Mouse (Mus musculus) right cerebral cortex, postnatal 36 days (tissue): ENCODE data around the gene Ms4a4a.
"Not testable (repeated sequence)": the region's sequence is repeated elsewhere in the genome, so short reads cannot be mapped to it uniquely, and the experiment has no call there.

Source experiments
- DNase-seq, 2 experiments: peaks; one replicate each; pipeline ENCODE4 v3.0.0; 2022; ENCODE audit warnings: low spot score in 2 of 2, mixed read lengths in 1 of 2

Ms4a4a gene

GRCm38 (mm10) chr19:11375273-11375672, at the start of gene Ms4a4a:
Ms4a4a (plus strand) TSS chr19:11375523.
- DNase-seq, result no peak

DNA sequence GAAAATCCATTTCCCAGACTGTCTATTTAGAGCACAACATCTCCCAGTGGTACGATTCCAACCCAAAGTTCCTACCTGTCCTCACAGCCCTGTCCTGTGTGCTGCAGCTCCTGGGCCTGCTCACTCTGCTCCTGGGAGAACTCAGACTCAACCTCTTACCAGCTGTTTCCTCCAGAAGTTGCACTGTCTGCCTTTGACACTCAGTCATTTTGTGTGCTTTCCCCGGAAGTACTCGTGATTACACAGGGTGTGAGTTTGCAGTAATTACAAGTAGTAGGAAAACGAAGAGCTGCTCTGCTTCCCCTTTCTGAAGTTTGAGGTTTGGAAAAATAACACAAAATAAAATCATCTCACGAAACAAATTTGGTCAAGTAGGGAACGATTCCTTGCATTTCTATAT, 39.4 kb upstream of the Ms4a4a start, which contains the start of gene Ms4a7:
Ms4a7 (minus strand) TSS at position 215 of the 400 bp plus-strand sequence.
- no peak for DNase-seq

GRCm38 (mm10) chr19:11343147-11343546, 32.2 kb upstream of the Ms4a4a start:
- DNase-seq, result no peak

DNA sequence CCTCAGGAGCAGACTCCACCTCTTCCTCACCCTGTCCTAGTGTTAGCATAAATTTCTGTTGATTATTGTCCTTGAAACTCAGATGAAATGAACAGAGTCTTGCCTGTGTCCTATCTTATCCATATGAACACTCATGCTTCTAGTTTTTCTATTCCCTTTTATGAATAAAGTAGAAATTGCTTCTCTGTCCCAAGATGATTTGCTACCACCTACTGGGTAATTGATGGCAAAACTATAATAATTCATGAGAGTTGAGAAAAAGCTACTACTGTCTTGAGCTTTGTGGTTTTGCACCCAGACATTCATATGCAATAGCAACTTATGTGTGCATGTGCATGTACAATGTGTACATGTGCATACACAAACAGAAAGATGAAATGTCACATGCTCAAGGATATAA, 31.3 kb upstream of the Ms4a4a start:
- DNase-seq, result no peak

GRCm38 (mm10) chr19:11349698-11350481, 25.4 kb upstream of the Ms4a4a start:
- no peak for DNase-seq

GRCm38 (mm10) chr19:11351878-11352277, 23.4 kb upstream of the Ms4a4a start:
- DNase-seq, result no peak

DNA sequence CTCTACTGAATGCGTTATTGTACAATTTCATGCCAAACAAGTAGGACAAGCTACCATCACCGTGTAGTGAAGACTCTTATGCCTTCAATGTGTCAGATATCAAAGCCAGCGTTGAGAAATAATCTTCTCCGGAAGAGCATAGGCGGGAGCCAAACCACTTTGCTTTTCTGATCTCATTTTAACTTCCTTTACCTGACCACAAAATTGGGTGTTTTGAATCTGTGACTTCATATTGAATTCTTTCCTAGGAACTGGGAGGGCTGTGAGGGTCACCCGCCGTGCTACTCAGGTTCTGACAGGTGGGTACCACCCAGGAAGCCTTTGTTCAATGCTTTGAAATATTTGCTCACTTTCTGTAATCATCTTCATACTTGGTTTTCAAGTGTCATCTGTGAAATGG, 19.6 kb upstream of the Ms4a4a start:
- DNase-seq, result no peak

DNA sequence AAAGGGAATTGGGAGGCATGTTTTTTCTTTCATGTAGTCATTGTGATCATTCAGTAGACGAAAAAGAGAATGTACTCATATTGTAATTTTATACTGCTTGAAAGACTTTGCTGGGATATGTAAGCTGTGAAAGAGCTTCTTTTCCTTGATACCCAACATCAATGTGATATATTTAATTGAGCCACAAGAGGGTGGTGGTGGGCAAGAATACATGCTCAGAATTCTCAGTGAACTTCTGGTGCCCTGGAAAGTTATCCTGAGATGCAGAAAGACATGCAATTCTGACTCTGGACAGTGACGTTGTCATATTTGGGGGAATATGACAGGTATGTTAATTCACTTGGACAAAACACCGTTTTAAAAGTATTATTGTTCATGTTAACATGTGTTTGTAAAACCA, 15.2 kb upstream of the Ms4a4a start:
- no peak for DNase-seq

GRCm38 (mm10) chr19:11362002-11362401, 13.3 kb upstream of the Ms4a4a start:
- DNase-seq, result no peak

DNA sequence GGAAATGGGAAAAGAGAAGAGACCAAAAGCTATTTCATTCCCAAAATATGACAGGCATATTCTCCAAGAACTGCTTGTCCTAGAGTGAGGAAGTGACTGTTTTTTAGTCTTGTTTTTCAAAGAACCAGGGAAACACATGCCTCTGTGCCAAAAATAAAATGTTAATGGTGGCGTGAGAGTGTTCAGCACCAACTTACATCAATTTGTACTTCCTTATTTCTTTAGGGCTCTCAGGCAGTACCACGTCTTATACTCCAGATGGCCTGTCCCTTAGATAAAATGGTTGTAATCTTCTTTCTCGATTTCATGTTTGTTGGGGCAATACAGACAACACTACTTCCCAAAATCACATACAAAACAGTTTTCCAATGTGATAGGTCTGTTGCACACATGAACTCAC, 7.0 kb upstream of the Ms4a4a start:
- DNase-seq, result no peak

- no peak for DNase-seq
These were observed 4.1 kb upstream of the Ms4a4a start for GRCm38 (mm10) chr19:11371181-11371580.

DNA sequence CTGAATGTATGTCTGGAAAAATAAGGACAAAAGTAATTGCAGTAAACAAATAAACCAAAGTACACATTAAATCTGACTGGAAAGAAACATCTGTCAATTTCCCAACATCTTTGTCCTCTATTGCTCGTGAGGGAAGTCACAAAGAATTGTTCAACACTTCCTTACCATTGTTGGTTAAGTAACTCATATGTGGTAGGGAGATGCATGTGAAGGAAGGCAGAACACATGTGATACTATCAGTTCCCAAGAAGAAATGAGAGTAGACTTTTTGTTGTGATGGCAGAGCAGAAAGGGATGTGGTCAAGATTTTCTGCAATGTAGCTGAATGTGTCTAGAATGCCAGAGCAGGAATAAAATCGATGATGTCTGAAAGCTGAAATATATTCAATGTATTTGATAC, 1.1 kb downstream of the Ms4a4a start:
- DNase-seq, result no peak

DNA sequence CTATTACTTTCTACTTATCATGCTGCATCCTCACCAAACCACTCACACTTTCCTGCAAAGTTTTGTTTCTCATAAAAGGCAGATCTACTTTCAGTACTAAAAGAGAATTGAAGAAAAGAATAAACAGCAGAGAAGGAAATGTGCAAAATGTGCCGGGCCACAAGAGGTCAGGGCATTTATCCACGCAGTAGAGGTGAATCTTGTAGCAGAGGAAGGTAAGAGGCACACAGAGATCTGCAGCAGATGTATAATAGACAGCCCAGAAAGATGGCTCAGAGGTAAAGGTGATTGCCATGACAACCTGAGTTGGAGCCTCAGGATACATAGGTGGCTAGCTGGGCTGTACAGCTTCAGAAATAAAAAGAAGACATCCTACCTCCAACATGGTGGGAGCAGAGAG, 11.8 kb downstream of the Ms4a4a start:
- DNase-seq, result no peak

- no peak for DNase-seq
These were observed 12.4 kb downstream of the Ms4a4a start for GRCm38 (mm10) chr19:11387685-11388084.

GRCm38 (mm10) chr19:11388949-11389348, 13.6 kb downstream of the Ms4a4a start:
- no peak for DNase-seq

GRCm38 (mm10) chr19:11395769-11396168, 20.4 kb downstream of the Ms4a4a start:
- no peak for DNase-seq

GRCm38 (mm10) chr19:11404527-11404926, 29.2 kb downstream of the Ms4a4a start, which contains the start of gene Ms4a4c:
Ms4a4c (plus strand) TSS chr19:11404770.
- DNase-seq, result no peak

DNA sequence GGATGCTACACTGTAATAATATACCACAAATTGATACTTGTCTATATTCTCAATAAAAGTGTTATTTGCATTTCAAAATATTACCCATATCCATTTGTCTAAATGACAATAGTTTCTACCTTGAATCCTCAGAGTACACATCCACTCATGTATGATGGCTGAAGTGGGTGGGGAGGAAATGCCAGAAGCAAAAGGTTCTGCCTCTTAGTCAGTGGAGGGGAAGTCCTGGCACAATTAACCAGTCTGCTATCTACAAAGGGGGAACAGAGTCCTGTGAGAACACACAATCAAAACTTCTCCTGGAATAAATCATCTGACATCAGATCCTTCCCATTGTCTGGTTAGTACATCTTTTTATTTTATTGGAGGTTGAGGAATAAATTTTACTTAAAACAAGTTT, 32.1 kb downstream of the Ms4a4a start:
- no peak for DNase-seq

DNA sequence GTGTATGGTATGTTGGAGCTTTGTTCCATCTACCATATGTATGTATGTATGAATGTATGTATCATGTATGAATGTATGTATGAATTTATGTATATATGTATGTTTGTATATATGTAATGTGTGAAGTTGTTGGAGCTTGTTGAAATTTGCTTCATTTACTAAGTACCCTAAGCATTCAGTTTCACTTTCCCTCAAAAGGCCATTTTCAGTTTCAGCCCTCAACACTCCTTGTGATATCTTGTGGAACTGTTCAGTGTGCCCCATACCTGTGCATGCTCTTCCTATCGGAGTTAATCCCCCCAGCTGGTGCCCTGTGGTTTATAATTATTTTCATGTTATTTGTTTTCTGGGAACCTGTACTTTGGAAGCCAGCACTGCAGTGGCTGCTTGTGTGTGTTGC, 33.3 kb downstream of the Ms4a4a start:
- DNase-seq, result no peak

- no peak for DNase-seq
These were observed 36.3 kb downstream of the Ms4a4a start for GRCm38 (mm10) chr19:11411640-11412039.

GRCm38 (mm10) chr19:11414084-11414483, 38.8 kb downstream of the Ms4a4a start:
- DNase-seq, result no peak

DNA sequence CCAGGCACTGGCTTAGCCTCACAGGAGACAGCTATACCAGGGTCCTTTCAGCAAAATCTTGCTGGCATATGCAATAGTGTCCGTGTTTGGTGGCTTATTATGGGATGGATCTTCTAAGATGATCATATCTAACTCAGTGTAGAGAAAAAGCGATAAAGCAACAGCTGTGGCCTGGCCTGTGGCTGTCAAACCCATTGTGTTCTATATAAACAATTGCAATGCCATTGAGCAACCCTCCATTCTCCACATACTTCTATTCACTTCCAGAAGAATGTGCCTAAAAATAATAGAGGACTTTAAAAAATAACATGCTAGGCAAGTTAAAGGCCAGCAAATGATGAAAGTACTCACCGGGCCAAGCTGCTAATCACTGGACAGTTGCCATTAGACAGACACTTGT, 40.3 kb downstream of the Ms4a4a start:
- no peak for DNase-seq

DNA sequence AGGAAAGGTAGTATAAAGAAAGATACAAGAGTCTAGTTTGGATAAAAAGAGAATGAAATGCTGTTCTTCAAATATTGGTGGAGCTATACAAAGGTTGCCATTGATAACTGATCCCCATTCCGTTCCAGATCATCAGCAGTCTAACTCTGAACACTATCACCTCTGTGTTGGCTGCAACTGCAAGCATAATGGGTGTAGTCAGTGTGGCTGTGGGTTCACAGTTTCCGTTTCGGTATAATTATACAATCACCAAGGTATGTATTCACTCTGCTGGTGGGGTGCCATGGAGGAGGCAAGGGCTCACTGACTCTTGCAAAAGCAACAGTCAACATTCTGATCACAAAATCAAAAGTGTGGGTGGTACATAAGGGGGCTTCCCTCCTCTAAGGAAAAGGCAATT, 43.5 kb downstream of the Ms4a4a start:
- not testable (repeated sequence) for DNase-seq

GRCm38 (mm10) chr19:11431209-11431608, 55.9 kb downstream of the Ms4a4a start:
- DNase-seq, result not testable (repeated sequence)
